Mouse (Mus musculus) pancreas, adult 10 weeks (tissue): Measurements from ENCODE around the gene Lexm. TPM values are rescaled to one million over a fixed set of nuclear protein-coding genes. Genes with fewer than 3 reads are reported as not detected.

Source experiments
- polyA plus RNA-seq: library from polyadenylated mRNA; stranded (reverse); fragments of 350-450 nt; fragmentation: Illumina TruSeq; extraction: RNeasy Lipid Tissue Mini Kit (QIAGEN cat#74804); gene quantifications from one replicate; pipeline ENCODE4 v1.2.3, GENCODE M21; 2015; ENCODE audit warnings: low read depth, low replicate concordance; ENCODE audit not compliant: insufficient read depth

The Lexm gene
- polyA plus RNA-seq: not detected

DNA sequence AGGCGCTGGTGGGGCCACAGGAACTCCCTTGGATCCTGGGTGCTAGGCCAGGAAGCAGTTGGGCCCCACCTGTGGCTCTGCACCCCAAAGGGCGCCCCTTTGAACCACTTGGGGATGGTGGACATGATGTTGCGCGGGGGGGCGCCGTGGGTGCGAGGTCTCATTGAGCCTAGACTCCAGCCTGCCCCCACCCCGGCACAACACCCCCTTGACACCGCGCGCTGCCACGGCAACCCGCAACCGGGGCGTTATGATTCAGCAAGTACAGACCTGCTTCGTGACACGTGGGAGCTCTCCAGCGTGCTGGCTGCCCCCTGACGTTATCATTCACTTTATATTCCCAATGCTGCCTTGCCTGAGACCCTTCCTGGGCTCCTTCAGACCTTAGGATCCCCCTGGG, at the start of gene Lexm:
Gene Lexm, minus strand, starts transcription at position 186 of the 400 bp plus-strand sequence.

DNA sequence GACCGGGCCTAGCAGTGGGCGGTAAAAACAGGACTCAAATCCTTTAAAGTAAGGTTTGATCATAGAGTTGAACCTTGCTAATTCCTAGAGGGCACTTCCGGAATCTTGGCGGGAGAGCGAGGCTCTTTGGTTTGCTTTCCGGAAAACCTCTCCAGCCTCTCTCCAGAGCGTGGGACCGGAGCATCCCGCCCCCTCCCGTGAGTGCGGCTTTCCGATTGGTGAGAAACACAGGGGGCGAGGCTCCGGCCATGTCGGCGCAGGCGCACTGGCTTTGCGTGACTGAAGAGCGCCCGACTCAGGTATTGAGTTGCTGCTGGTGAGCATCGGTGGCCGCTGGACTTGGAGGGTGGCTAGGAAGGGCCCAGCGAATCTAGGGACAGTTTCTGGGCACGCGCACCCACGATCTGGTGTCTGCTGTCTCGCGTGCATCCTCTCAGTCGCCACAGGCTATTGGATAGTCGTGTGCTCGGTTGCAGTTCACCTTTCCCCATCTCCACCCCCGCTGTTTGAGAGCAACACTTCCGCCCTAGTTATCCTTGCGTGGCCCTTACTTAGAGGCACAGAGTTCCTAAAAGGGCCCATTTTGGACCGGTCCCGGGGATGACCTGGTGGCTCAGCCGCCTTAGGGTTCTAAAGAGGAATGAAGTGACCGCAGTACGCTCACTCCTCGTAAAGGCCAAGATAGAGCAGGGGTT, 33.9 kb upstream of the Lexm start, which contains the start of gene Pars2:
Gene Pars2, plus strand, starts transcription at position 237 of the 695 bp plus-strand sequence.

DNA sequence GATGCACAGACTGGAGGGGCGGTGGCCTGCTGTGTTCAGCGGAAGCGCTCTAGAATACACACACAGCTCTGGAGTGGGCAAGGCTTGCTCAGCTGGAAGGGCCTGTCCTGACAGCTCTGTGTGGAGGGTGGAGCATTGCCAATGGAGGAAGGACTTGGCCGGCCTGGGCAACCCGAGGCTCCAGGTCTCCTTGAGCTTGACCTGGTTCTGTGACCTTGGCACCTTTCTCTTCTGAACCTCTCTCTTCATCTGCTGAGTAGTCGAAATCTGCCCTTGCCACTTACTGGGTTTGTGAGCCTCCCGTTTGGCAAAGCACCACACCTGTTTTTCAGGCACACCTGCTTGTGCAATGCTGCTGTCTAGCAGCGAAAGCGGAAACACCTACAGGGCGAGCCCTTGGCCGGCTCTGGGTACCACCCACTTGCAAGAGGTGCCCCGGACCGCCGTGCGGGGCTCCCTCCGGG, 5.0 kb upstream of the Lexm start, which contains the start of gene Ttc22:
Gene Ttc22, plus strand, starts transcription at position 403 of the 464 bp plus-strand sequence.

DNA sequence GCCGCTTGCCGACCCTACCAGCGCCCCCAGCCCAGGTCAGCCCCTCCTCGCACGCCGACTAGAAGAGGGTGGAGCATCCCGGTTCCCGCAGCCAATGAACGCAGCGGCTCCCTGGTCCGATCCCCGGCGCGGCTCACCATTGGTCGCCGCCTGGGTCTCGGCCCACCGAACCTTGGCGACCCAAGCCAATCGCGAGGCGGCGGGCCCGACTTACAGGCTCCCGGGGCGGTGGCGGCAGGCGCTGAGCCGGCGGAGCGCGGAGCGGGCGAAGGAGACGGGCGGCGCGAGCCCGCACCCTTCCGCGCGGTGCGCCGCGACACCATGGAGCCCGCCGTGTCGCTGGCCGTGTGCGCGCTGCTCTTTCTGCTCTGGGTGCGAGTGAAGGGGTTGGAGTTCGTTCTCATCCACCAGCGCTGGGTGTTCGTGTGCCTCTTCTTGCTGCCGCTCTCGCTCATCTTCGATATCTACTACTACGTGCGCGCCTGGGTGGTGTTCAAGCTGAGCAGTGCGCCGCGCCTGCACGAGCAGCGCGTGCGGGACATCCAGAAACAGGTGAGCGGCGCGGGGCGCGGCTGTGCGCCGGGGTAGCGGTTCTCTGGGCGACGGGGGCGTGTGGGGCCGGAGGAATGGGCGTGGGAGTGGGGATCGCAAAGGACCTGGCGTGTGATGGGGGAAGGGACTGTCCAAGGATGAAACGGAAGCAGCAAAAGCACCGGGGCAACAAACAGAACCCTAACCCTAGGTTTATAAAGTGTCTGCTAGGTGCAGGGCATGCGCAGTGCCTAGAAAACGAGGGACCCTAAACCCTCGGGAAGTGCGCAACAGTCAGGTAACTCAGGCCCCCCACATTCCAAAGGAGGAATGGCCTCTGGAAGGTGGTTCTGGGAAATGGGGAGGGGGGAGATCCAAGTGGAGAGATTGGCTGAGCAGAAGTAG, 55.9 kb downstream of the Lexm start, which contains the start of gene Dhcr24:
Gene Dhcr24, plus strand, starts transcription at position 193 of the 936 bp plus-strand sequence.

Other genes with a start within 250 kb of the Lexm start
- 1.1 TPM for gene Pcsk9, start 152.9 kb downstream of the Lexm start, polyA plus RNA-seq
- gene Bsnd, start 125.0 kb downstream of the Lexm start, polyA plus RNA-seq: not detected
- gene Dhcr24, start 56.2 kb downstream of the Lexm start, polyA plus RNA-seq: 1.8 TPM
- gene Ttc22, start 5.2 kb upstream of the Lexm start, polyA plus RNA-seq: 0.42 TPM
- 0.50 TPM for gene Pars2, start 33.8 kb upstream of the Lexm start, polyA plus RNA-seq
- 25.2 TPM for gene Ttc4, start 61.7 kb upstream of the Lexm start, polyA plus RNA-seq
- gene Mroh7, start 113.7 kb upstream of the Lexm start, polyA plus RNA-seq: 1.2 TPM
- 8.4 TPM for gene Fam151a, start 116.6 kb upstream of the Lexm start, polyA plus RNA-seq
- gene Acot11, start 187.8 kb upstream of the Lexm start, polyA plus RNA-seq: 1.9 TPM